Mouse (Mus musculus) G1E (cell line): Measurements from ENCODE around the gene Slit1. TPM values are rescaled to one million over a fixed set of nuclear protein-coding genes. Genes with fewer than 3 reads are reported as not detected.

Experiments
- ATAC-seq: 2 replicates; pipeline ENCODE4 v1.8.0; 2016; ENCODE audit warnings: mild to moderate bottlenecking; ENCODE audit not compliant: insufficient number of reproducible peaks, poor library complexity, low FRiP score, severe bottlenecking; ENCODE audit errors: extremely low read depth
- DNase-seq: peaks from one replicate; pipeline ENCODE4 v3.0.0; 2012; ENCODE audit warnings: low spot score
- H3K27me3 ChIP-seq: 2 replicates; pipeline ENCODE4 v1.6.1; 2012; ENCODE audit warnings: mild to moderate bottlenecking, low read length, inconsistent platforms; ENCODE audit not compliant: insufficient read depth
- H3K36me3 ChIP-seq: replicated peaks from 2 replicates; pipeline ENCODE3; 2012; ENCODE audit warnings: mild to moderate bottlenecking, inconsistent platforms
- H3K4me1 ChIP-seq: 2 replicates; pipeline ENCODE4 v1.6.1; 2012; ENCODE audit warnings: low read depth, low read length, inconsistent platforms, mixed read lengths; ENCODE audit not compliant: insufficient read depth
- H3K4me3 ChIP-seq: 2 replicates; pipeline ENCODE4 v1.5.1; 2012; ENCODE audit warnings: low read depth, mild to moderate bottlenecking, inconsistent platforms, low read length, moderate library complexity, mixed read lengths
- H3K9me3 ChIP-seq: replicated peaks from 2 replicates; pipeline ENCODE4 v1.6.1; 2012; ENCODE audit warnings: inconsistent platforms
- CTCF ChIP-seq: IDR thresholded peaks from 2 replicates; pipeline ENCODE4 v1.5.1; 2012; ENCODE audit warnings: low read depth, low read length, inconsistent platforms, mixed read lengths
- GATA1 ChIP-seq: IDR thresholded peaks from 2 replicates; pipeline ENCODE4 v1.6.1; 2012; ENCODE audit warnings: borderline replicate concordance, low read length, inconsistent platforms, mixed read lengths
- GATA2 ChIP-seq: IDR thresholded peaks from 2 replicates; pipeline ENCODE4 v1.6.1; 2012; ENCODE audit warnings: low read depth, low read length, inconsistent platforms, borderline replicate concordance
- POLR2AphosphoS5 ChIP-seq: IDR thresholded peaks from 2 replicates; pipeline ENCODE4 v1.6.1; 2012; ENCODE audit warnings: low read depth, low read length, inconsistent platforms; ENCODE audit not compliant: insufficient replicate concordance
- TAL1 ChIP-seq: conservative IDR thresholded peaks from 2 replicates; pipeline ENCODE4 v1.6.1; 2012; ENCODE audit warnings: low read depth, low read length, inconsistent platforms, mixed read lengths
- polyA plus RNA-seq: library from polyadenylated mRNA; stranded (reverse); fragments of >175 nt; gene quantifications from 2 replicates; pipeline ENCODE4 v1.2.3, GENCODE M21; 2012
- total RNA-seq, 2 experiments: library from RNA; stranded (forward) in 1 of 2; stranded (reverse) in 1 of 2; fragments of 200-1000 nt in 1 of 2; fragments of >200 nt in 1 of 2; fragmentation: Nextera tagmentation in 1 of 2; gene quantifications; 2 replicates each; pipeline ENCODE4 v1.2.3; 2014 to 2017

Slit1 gene
- total and polyA plus RNA-seq, 3 experiments = 0.04 to 0.11 TPM; not detected in 1

- Histone ChIP-seq H3K9me3 (no peaks in the 10 kb centered on the region), H3K36me3 (peaks cover 81% of the 10 kb centered on the region), H3K27me3 (no peaks in the 10 kb centered on the region), H3K4me3 (no peak overlapping the region), H3K4me1 (no peaks in the 10 kb centered on the region)
- ATAC-seq (no peak), DNase-seq (no peak)
- no peak for TF ChIP-seq GATA1
- TF ChIP-seq GATA2 = no peak
- TF ChIP-seq POLR2AphosphoS5 = no peak
- no peak for TF ChIP-seq TAL1
- TF ChIP-seq CTCF = no peak
Measured at GRCm38 (mm10) chr19:41587431-41588222, 155.8 kb downstream of the Slit1 start.

- H3K27me3 ChIP-seq = no peaks in the 10 kb centered on the region
- H3K4me3 ChIP-seq = no peak overlapping the region
- TF ChIP-seq POLR2AphosphoS5 = no peak
- H3K9me3 ChIP-seq = no peaks in the 10 kb centered on the region
- H3K36me3 ChIP-seq = peaks cover 84% of the 10 kb centered on the region
- DNase-seq = no peak
- no peak for ATAC-seq
- no peaks in the 10 kb centered on the region for H3K4me1 ChIP-seq
Measured at GRCm38 (mm10) chr19:41586752-41587151, 156.7 kb downstream of the Slit1 start.

GRCm38 (mm10) chr19:41582918-41583514 lies 160.4 kb downstream of the Slit1 start:
- Histone ChIP-seq H3K9me3 (no peaks in the 10 kb centered on the region), H3K4me1 (no peaks in the 10 kb centered on the region), H3K27me3 (no peaks in the 10 kb centered on the region), H3K4me3 (no peak overlapping the region), H3K36me3 (peaks cover 89% of the 10 kb centered on the region)
- TF ChIP-seq TAL1 (no peak), GATA2 (no peak), GATA1 (no peak), CTCF (no peak), POLR2AphosphoS5 (no peak)
- no peak for DNase-seq
- no peak for ATAC-seq

GRCm38 (mm10) chr19:41581706-41582420 lies 161.6 kb downstream of the Slit1 start, which contains the start of gene Gm340:
Gene Gm340 (plus strand): TSS chr19:41582370.
- Histone ChIP-seq H3K36me3 (peaks cover 84% of the 10 kb centered on the region), H3K9me3 (no peaks in the 10 kb centered on the region), H3K27me3 (no peaks in the 10 kb centered on the region), H3K4me1 (no peaks in the 10 kb centered on the region), H3K4me3 (no peak within 1 kb of the TSS)
- ATAC-seq (no peak), DNase-seq (no peak)
- TF ChIP-seq POLR2AphosphoS5 = no peak
- no peak for TF ChIP-seq CTCF
- no peak for TF ChIP-seq GATA1
- TF ChIP-seq TAL1 = no peak
- no peak for TF ChIP-seq GATA2

- no peak for ATAC-seq
- H3K4me1 ChIP-seq = no peaks in the 10 kb centered on the region
- no peaks in the 10 kb centered on the region for H3K9me3 ChIP-seq
- no peaks in the 10 kb centered on the region for H3K27me3 ChIP-seq
- TF ChIP-seq GATA2 = no peak
- no peak for TF ChIP-seq CTCF
- TF ChIP-seq TAL1 = no peak
- no peak for TF ChIP-seq POLR2AphosphoS5
- TF ChIP-seq GATA1 = no peak
- DNase-seq = no peak
- no peak overlapping the region for H3K4me3 ChIP-seq
- H3K36me3 ChIP-seq = peaks cover 75% of the 10 kb centered on the region
Measured at GRCm38 (mm10) chr19:41579311-41579920, 164.0 kb downstream of the Slit1 start.

GRCm38 (mm10) chr19:41577576-41577975 lies 165.9 kb downstream of the Slit1 start:
- H3K4me3 ChIP-seq = no peak overlapping the region
- TF ChIP-seq POLR2AphosphoS5 = no peak
- TF ChIP-seq TAL1 = no peak
- no peak for TF ChIP-seq GATA1
- no peaks in the 10 kb centered on the region for H3K9me3 ChIP-seq
- H3K36me3 ChIP-seq = peaks cover 70% of the 10 kb centered on the region
- ATAC-seq (no peak), DNase-seq (no peak)
- no peaks in the 10 kb centered on the region for H3K27me3 ChIP-seq
- H3K4me1 ChIP-seq = no peaks in the 10 kb centered on the region
